Mouse (Mus musculus) midbrain, embryonic 12.5 days (tissue): Measurements from ENCODE around the gene Clip4. TPM values are rescaled to one million over a fixed set of nuclear protein-coding genes. Genes with fewer than 3 reads are reported as not detected.
"Not testable (repeated sequence)": the region's sequence is repeated elsewhere in the genome, so short reads cannot be mapped to it uniquely, and the experiment has no call there.

Experiments used
- ATAC-seq: fragments of 200-750 bp; cut with Nextera tagmentation; 2 replicates; pipeline ENCODE4 v1.8.0; 2017; ENCODE audit warnings: low read depth, moderate TSS enrichment, moderate library complexity; ENCODE audit not compliant: low FRiP score
- H3K27ac ChIP-seq: fragments of 300-500 bp; sonication (generic); replicated peaks from 2 replicates; pipeline ENCODE4 v1.5.1; 2016; ENCODE audit warnings: mild to moderate bottlenecking
- H3K27me3 ChIP-seq: fragments of 300-500 bp; sonication (generic); 2 replicates; pipeline ENCODE4 v1.6.1; 2016; ENCODE audit warnings: mild to moderate bottlenecking
- H3K36me3 ChIP-seq: fragments of 300-500 bp; sonication (generic); 2 replicates; pipeline ENCODE4 v1.6.1; 2016
- H3K4me1 ChIP-seq: fragments of 300-500 bp; sonication (generic); 2 replicates; pipeline ENCODE4 v1.6.1; 2016
- H3K4me2 ChIP-seq: fragments of 300-500 bp; sonication (generic); replicated peaks from 2 replicates; pipeline ENCODE4 v1.6.1; 2016; ENCODE audit warnings: mild to moderate bottlenecking, moderate library complexity
- H3K4me3 ChIP-seq: fragments of 300-500 bp; sonication (generic); 2 replicates; pipeline ENCODE4 v1.5.1; 2016; ENCODE audit warnings: mild to moderate bottlenecking
- H3K9ac ChIP-seq: fragments of 300-500 bp; sonication (generic); replicated peaks from 2 replicates; pipeline ENCODE4 v1.6.1; 2016; ENCODE audit warnings: mild to moderate bottlenecking, moderate library complexity
- H3K9me3 ChIP-seq: fragments of 300-500 bp; sonication (generic); 2 replicates; pipeline ENCODE4 v1.6.1; 2016; ENCODE audit warnings: mild to moderate bottlenecking
- WGBS: fragments of 180-500 bp; shearing (Covaris S2); methylation state at CpG from one replicate; pipeline ENCODE4 v1.1.7; 2016; 5-methylcytosine and 5-hydroxymethylcytosine counted together
- polyA plus RNA-seq: library from polyadenylated mRNA; unstranded; fragments of >200 nt; fragmentation: Nextera tagmentation; extraction: Ambion mirVana; gene quantifications from 2 replicates; pipeline ENCODE4 v1.2.1, GENCODE M21; 2016

Clip4 gene
- 6.6 and 8.6 TPM in 2 replicates for polyA plus RNA-seq

DNA sequence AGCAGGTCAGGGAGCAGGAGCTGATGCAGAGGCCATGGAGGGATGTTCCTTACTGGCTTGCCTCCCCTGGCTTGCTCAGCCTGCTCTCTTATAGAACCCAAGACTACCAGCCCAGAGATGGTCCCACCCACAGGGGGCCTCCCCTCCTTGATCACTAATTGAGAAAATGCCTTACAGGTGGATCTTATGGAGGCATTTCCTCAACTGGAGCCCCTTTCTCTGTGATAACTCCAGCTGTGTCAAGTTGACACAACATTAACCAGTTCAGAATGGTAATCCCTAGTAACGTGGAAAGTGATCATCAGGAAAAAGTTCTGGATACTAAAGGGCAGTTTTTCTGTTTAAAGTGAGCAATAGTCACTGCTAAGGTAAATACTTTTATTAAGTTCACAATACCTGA is at the start of gene Clip4:
TSS of gene Clip4 (plus strand) at position 301 of the 400 bp plus-strand sequence.
- H3K4me1 ChIP-seq, H3K9ac ChIP-seq, H3K4me3 ChIP-seq, H3K9me3 ChIP-seq, ATAC-seq, H3K36me3 ChIP-seq, H3K27me3 ChIP-seq, H3K4me2 ChIP-seq, H3K27ac ChIP-seq: not testable (repeated sequence)
- 94% methylated on average over 1 of the region's 1 CpGs for WGBS

DNA sequence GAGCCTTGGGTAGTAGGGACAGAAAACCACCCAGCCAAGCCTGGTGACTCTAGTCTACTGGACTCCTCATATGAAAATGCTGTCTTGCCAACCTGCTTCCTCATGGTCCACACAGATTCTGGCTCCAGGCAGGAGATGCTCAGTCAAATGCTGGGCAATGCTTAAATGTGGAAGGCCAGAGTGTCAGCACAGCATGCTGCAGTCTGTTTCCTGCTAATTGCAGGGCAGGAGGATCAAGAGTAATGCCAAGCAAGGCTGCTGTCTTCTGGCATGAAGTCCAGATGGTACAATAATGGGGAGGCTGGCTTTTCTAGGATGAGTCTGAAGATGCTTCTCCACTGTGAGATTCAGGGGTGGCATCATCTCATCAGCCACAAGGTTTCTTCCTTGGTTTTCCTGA is 47.8 kb upstream of the Clip4 start:
- Histone ChIP-seq H3K9me3 (no peaks in the 10 kb centered on the region), H3K4me3 (no peak overlapping the region), H3K9ac (no peak overlapping the region), H3K36me3 (no peaks in the 10 kb centered on the region), H3K4me1 (no peaks in the 10 kb centered on the region), H3K27me3 (no peaks in the 10 kb centered on the region), H3K27ac (no peak overlapping the region), H3K4me2 (no peak overlapping the region)
- no peak for ATAC-seq

DNA sequence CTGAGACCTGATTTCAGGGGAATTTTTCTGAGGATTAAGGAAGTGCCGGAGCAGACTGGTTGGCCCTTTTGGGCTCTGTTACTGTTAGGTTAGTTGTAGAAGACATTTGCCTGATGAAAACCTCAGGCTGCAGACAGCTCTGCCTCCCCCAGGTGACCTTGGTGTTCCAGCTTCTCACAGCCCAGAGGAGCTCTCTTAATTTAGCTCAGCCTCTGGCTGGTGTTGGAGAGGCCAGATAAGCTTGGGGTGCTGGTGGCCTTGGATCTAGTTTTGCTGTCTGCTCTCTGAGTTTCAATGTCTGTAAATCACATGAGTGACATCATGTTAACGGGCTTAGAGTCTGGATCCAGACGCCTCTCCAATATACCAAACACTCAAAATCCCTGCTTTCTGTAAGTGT is 47.3 kb upstream of the Clip4 start:
- H3K4me3 ChIP-seq = no peak overlapping the region
- no peak overlapping the region for H3K27ac ChIP-seq
- ATAC-seq = no peak
- no peaks in the 10 kb centered on the region for H3K4me1 ChIP-seq
- no peak overlapping the region for H3K4me2 ChIP-seq
- H3K36me3 ChIP-seq = no peaks in the 10 kb centered on the region
- no peak overlapping the region for H3K9ac ChIP-seq
- WGBS = 82% methylated on average over 3 of the region's 3 CpGs
- no peaks in the 10 kb centered on the region for H3K9me3 ChIP-seq
- no peaks in the 10 kb centered on the region for H3K27me3 ChIP-seq

DNA sequence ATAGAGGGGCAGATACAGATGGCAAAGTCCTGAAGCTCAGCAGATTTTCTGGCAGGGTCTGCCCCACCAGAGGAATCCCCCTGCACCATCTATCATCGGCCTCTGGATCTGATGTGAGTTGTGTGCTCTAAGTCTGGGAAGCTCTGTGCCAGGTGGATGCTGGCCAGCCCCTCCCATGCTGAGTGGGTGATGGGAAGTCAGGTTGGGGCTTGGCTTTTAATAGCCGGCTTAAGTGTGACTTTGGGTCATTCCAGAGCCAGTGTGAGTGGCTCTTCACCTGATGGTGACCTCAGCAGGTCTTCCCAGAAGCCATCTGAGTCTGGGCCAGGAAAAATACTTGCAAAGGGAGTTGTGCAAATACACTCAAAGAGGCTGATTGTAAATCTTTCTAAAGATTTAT is 37.6 kb upstream of the Clip4 start:
- Histone ChIP-seq H3K27me3 (no peaks in the 10 kb centered on the region), H3K4me3 (no peak overlapping the region), H3K27ac (no peak overlapping the region), H3K4me1 (no peaks in the 10 kb centered on the region), H3K9me3 (no peaks in the 10 kb centered on the region; the same call in 1 of the 2 replicates), H3K4me2 (no peak overlapping the region), H3K9ac (no peak overlapping the region), H3K36me3 (no peaks in the 10 kb centered on the region)
- WGBS = 71% methylated on average over 2 of the region's 2 CpGs
- ATAC-seq = no peak

DNA sequence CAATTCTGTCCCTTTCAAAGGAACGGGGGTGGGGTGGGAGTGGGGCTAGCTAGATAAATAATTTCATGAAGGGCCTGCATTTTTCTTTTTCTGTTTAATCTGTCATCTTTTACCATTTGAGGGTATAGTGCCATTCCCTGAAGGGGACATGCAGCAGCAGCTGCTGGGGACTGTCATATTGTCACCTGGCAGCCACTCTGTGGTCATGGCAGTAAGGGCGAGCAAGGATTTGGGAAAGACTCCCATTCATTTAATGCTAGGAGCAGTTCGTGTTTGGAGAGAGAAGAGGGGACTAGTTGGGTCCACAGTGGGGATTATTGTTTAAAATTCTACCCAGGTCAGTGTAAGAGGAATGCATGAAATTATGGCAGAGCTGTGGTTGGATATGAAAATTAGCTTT is 31.8 kb upstream of the Clip4 start:
- H3K9me3 ChIP-seq = no peaks in the 10 kb centered on the region; the same call in 1 of the 2 replicates
- H3K9ac ChIP-seq = no peak overlapping the region
- no peak overlapping the region for H3K27ac ChIP-seq
- no peak overlapping the region for H3K4me3 ChIP-seq
- H3K36me3 ChIP-seq = no peaks in the 10 kb centered on the region
- 72% methylated on average over 3 of the region's 3 CpGs for WGBS
- no peaks in the 10 kb centered on the region for H3K4me1 ChIP-seq
- H3K27me3 ChIP-seq = no peaks in the 10 kb centered on the region
- no peak for ATAC-seq
- H3K4me2 ChIP-seq = no peak overlapping the region

DNA sequence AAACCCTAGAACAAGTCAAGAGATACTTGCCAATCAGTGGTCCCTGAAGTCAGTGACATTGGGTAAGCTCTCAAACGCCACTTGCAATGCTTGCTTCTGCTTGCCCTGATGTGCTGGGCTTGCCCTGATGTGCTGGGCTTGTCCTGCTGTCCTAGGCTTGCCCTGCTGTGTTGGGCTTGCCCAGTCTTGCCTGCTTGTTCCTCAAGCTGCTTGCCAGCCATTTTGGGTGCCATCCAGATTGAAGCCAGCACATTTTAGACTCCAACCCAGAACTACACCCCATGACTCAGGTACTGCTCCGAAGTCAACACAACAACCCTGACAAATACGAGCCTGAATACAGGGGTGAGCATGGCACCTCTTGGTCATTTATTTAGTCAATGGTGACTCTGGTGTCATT is 26.1 kb upstream of the Clip4 start:
- no peaks in the 10 kb centered on the region for H3K9me3 ChIP-seq
- H3K4me3 ChIP-seq = no peak overlapping the region
- WGBS = 85% methylated on average over 3 of the region's 3 CpGs

DNA sequence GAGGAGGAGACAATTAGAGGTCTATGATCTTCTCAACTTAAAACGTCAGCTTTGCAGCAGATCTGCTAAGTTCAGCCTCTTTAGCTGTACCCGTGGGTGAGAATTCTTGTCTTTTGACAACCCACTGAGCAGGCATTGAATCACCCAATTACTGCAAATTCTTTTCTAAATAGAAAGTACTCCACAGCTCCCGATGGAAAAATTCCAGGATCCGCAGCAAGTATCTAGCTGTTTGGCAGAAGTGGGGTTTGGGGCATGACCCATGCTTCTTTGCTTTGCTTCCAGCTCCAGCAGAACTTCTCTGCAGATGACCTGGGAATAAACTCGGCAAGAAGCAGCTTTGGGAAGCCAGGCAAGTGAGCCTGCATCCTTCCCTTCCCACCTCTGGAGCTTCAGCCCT is 25.3 kb upstream of the Clip4 start:
- Histone ChIP-seq H3K36me3 (no peaks in the 10 kb centered on the region), H3K4me3 (no peak overlapping the region), H3K4me2 (no peak overlapping the region), H3K27me3 (no peaks in the 10 kb centered on the region), H3K27ac (no peak overlapping the region), H3K9me3 (no peaks in the 10 kb centered on the region), H3K9ac (no peak overlapping the region), H3K4me1 (peaks cover 8% of the 10 kb centered on the region; the same call in 1 of the 2 replicates)
- WGBS = 25% methylated on average over 5 of the region's 5 CpGs
- no peak for ATAC-seq

More for the DNA sequence above, 26.1 kb upstream of the Clip4 start:
- ATAC-seq = no peak
- Histone ChIP-seq H3K27ac (no peak overlapping the region), H3K9ac (no peak overlapping the region), H3K4me2 (no peak overlapping the region), H3K36me3 (no peaks in the 10 kb centered on the region), H3K27me3 (no peaks in the 10 kb centered on the region), H3K4me1 (peaks cover 8% of the 10 kb centered on the region; the same call in 1 of the 2 replicates)

DNA sequence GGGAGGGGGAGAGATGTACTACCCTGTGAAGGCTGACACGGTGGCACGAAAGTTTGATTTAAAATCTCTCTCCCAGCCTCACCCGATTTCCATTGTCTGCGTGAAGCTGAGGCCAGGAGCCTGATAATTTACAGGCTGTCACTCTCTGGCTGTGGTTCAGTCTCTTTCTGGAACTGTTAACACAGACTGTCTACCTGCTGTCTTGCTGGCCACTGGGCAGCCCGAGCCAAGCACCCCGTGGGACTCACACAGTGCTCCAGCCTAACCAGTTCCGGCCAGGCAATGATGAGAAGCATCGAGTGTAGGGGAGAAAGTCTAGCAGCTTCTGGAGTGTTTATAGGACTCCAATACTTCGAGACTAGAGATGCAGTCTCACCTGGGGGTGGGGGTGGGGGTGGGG is 22.2 kb upstream of the Clip4 start:
- H3K36me3 ChIP-seq = no peaks in the 10 kb centered on the region
- H3K4me2 ChIP-seq = no peak overlapping the region
- H3K9me3 ChIP-seq = no peaks in the 10 kb centered on the region
- H3K27ac ChIP-seq = no peak overlapping the region
- 88% methylated on average over 9 of the region's 9 CpGs for WGBS
- no peak overlapping the region for H3K4me3 ChIP-seq
- no peak overlapping the region for H3K9ac ChIP-seq
- H3K4me1 ChIP-seq = peaks cover 8% of the 10 kb centered on the region; the same call in 1 of the 2 replicates
- no peaks in the 10 kb centered on the region for H3K27me3 ChIP-seq
- ATAC-seq = no peak

DNA sequence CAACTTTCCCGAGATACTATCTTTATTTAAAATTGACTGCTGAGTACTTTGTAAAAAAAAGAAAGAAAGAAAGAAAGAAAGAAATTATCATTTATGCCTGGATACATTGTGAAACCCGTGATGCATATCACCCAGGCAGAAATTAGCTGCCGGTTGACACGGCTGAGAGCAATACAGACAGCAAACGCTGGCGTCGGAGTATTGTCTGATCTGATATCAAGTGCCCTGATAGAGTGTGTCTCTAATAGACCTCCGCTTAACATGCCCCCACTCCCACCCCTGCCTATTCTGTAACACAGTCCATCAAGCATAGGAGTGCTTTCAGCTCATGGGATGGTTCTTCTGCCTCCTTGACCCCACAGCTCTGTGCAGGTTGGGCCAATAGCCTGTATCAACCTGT is 20.7 kb upstream of the Clip4 start:
- no peaks in the 10 kb centered on the region for H3K36me3 ChIP-seq
- no peaks in the 10 kb centered on the region for H3K27me3 ChIP-seq
- H3K4me2 ChIP-seq = no peak overlapping the region
- no peaks in the 10 kb centered on the region for H3K9me3 ChIP-seq
- no peak overlapping the region for H3K27ac ChIP-seq
- H3K4me3 ChIP-seq = no peak overlapping the region
- H3K9ac ChIP-seq = no peak overlapping the region
- H3K4me1 ChIP-seq = peaks cover 8% of the 10 kb centered on the region; the same call in 1 of the 2 replicates
- no peak for ATAC-seq
- 84% methylated on average over 8 of the region's 8 CpGs for WGBS

DNA sequence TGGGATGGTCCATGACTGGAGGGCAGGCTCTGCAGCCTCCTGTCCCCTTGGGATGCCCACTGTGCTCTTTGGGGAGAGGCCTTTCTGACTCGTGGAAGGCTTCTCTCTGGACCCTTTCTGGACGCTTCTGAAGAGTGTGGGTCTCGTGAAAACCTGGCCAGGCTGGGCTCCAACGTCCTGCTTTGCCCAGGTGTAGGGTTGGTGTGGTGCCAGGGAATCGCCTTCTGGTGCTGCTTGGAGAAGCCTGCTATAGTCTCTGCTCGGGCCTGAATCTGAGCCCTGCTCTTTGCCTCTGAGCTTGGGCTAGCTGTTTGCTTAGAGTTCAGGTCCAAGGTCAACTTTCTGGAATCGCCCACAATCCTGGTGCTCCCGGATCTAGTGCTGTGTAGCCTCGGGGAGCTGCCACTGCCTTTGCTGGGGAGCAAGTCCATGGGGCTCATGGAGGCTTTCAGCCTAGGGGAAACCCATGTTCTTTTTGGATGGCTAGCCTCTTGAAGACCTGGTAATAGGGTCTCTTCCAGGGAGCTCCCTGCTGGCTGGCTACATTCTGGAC is 18.6 kb upstream of the Clip4 start:
- H3K4me1 ChIP-seq = peaks cover 5% of the 10 kb centered on the region; the same call in 1 of the 2 replicates
- WGBS = 81% methylated on average over 9 of the region's 9 CpGs
- H3K4me2 ChIP-seq = no peak overlapping the region
- H3K4me3 ChIP-seq = no peak overlapping the region
- no peak overlapping the region for H3K27ac ChIP-seq
- no peaks in the 10 kb centered on the region for H3K9me3 ChIP-seq
- ATAC-seq = no peak
- H3K27me3 ChIP-seq = no peaks in the 10 kb centered on the region
- no peak overlapping the region for H3K9ac ChIP-seq
- H3K36me3 ChIP-seq = no peaks in the 10 kb centered on the region

DNA sequence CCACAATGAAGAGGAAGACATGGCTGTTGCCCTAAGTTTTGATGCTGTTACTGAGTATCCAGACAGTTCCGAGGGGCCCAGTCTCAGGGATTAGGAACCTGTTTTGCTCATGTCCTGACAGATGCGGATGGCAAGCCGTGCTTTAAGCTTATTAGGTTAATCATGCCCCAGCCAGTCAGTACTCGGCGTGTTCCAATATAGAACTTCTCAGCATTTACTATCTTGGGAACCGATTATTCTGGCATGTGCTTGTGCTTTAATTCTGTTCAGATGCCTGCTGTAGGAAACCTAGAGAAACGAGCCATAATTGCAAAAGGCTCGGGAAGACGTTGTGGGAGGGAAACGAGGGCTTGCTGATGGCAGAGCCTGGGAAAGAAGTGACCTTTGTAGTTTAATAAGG is 15.4 kb upstream of the Clip4 start, which contains the start of gene Pcare:
TSS of gene Pcare (minus strand) at position 64 of the 400 bp plus-strand sequence.
- H3K4me3 ChIP-seq = no peak within 1 kb of the TSS
- no peaks in the 10 kb centered on the region for H3K9me3 ChIP-seq
- H3K27me3 ChIP-seq = no peaks in the 10 kb centered on the region
- no peak within 1 kb of the TSS for H3K4me2 ChIP-seq
- H3K9ac ChIP-seq = no peak within 1 kb of the TSS
- H3K27ac ChIP-seq = no peak within 1 kb of the TSS
- no peaks in the 10 kb centered on the region for H3K4me1 ChIP-seq
- 66% methylated on average over 10 of the region's 10 CpGs for WGBS
- no peak for ATAC-seq
- H3K36me3 ChIP-seq = no peaks in the 10 kb centered on the region

DNA sequence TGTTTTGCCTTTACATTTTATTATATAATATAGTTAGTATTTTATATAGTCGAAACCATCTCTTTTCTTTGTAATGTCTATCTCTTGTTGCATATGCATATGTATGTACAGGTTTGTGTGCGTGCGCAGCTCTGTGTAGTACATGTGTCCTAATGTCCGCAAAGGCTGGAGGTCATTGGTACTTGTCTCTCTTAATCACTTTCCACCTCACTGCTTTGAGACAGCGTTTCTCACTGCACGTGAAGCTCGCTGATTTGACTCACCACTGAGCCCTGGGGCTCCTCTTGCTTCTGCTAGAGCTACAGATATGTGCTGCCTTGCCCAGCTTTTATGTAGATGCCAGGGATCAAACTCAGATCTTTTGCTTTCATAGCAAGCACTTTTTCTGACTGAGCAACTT is 7.7 kb upstream of the Clip4 start:
- H3K4me2 ChIP-seq = no peak overlapping the region
- H3K9ac ChIP-seq = no peak overlapping the region
- no peak for ATAC-seq
- no peaks in the 10 kb centered on the region for H3K36me3 ChIP-seq
- 74% methylated on average over 7 of the region's 7 CpGs for WGBS
- no peak overlapping the region for H3K4me3 ChIP-seq
- no peaks in the 10 kb centered on the region for H3K4me1 ChIP-seq
- peaks cover 5% of the 10 kb centered on the region; the same call in 1 of the 2 replicates for H3K9me3 ChIP-seq
- H3K27me3 ChIP-seq = no peaks in the 10 kb centered on the region
- no peak overlapping the region for H3K27ac ChIP-seq

DNA sequence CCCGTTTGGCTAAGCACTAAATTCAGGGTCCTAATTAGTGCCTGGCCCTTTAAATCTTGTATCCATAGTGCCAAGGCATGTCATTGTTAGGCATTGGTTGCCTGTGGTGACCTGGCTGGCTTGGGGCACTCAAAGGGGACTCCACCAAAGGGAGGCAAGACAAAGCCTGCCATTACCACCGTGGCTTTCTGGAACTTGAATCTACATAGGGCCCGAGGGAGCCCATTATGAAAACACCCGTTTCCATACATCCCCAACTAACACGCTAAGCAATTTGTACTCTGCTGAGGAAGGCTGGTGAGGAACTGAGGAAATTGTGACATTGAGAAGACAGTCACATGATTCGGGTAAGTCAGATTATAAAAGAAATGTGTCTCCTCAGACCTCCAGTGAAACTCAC is 1.3 kb downstream of the Clip4 start:
- ATAC-seq = peak; percentile 44
- H3K36me3 ChIP-seq = no peaks in the 10 kb centered on the region
- WGBS = 16% methylated on average over 6 of the region's 6 CpGs
- peaks cover 9% of the 10 kb centered on the region for H3K4me1 ChIP-seq
- H3K27ac ChIP-seq = no peak overlapping the region
- no peaks in the 10 kb centered on the region for H3K27me3 ChIP-seq
- no peak overlapping the region for H3K9ac ChIP-seq
- no peaks in the 10 kb centered on the region for H3K9me3 ChIP-seq
- peak overlapping the region; percentile 30 for H3K4me2 ChIP-seq
- H3K4me3 ChIP-seq = no peak overlapping the region
